Mouse (Mus musculus): ENCODE results near the gene Gm20708.
"Not testable (repeated sequence)": the region's sequence is repeated elsewhere in the genome, so short reads cannot be mapped to it uniquely, and the experiment has no call there.

Gm20708 gene

DNA sequence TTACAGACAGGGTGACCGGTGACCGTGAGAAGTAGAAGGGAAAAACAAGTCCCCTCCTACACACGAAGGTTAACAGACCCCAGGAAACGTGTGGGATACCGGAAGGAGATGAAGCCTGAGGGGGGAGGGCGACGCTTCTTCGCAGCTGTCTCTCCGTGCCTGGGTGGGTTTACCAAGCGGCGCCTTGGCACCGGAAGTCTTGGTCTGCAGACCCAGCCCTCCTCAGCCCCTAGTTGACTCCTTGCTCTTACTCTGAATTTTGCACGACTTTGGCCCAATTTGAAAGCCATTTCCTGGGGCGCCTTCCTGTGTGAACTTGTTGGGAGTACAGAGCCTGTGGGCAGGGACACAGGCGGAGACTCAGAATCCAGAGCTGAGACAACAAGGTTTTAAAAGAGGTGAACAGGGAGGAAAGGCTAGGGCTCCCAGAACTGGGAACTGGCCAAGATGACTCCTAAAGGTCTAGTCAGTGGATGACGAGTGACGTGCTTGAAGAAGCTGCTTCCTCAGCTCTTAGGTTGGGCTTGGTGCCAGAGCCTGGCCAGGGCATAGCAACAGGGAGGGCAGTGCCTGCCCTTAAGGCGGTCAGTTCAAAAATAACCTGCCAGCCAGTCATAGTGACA lies 28.2 kb upstream of the Gm20708 start:
- peak; percentile 86 to 87 for DNase-seq

DNA sequence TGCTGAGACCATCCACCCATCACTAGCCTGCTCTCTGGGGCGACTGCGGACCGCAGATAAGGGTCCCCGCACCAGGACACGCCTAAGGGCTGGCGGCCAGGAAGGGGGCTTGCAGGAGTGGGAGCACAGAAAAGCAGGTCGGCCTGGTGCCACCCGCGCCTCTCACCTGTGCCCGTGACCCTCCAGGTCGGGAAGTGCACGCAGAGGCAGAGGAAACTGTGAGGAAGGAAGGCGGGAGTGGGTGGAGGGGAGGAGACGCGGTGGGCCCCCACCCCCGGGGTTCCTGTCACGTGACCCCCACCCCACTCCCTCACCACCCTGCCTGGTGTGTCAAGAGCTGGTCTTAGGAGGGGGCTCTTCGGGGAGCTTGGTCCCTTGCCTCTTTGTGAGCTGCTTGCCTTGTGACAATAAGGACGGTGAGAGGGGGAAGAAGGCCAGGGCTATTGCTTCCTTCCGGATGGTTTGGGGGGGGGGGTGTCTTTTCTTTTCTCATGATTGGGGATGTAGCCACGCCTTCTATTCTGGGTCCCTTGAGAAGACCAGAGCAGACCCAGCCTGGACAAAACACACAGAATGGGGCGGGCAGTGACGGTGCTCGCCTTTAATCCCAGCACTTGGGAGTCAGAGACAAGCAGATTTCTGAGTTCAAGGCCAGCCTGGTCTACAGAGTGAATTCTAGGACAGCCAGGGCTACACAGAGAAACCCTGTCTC lies 27.3 kb upstream of the Gm20708 start, which contains the start of the genes Tmc8 and Tmc6:
Gene Tmc8, plus strand, starts transcription at position 84 of the 712 bp plus-strand sequence.
Gene Tmc6, minus strand, starts transcription at position 206 of the 712 bp plus-strand sequence.
- peak in 1 of 2 experiments; percentile 29 for DNase-seq

DNA sequence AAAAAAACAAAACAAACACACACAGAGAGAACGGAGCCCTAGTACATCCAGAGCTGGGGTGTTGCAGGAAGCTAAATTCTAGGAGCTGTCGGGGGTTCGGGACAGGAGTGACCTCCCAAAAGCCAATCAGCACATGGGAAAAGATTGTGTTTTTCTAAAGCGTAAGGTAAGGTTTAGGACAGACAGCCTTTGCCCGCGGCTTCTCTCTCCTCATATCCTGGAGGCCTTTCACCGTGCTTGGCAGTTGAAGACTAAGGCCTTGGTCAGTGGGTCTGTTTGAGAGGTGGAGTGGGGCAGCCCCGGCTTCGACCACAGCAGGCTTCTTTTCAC lies 26.8 kb upstream of the Gm20708 start:
- no peak for DNase-seq

DNA sequence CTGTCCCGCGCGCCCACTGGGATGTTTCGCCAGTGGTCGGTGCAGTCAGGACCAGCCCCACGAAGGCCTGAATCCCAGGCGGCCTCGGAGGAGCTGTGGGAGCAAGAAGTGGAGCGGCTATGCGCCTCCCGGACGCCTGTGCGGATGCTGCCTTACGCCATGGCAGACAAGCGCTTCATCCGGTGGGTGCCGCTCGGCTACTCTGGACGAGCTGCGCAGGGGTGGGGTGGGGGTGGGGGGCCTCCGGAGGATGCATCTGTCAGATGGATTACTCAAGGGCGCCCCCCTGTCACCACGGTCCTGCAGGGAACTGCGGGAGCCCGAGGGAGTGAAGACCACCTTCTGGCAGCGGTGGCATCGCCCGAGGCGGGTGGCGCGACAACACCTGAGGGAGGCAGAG lies 26.4 kb upstream of the Gm20708 start:
- peak in 1 of 2 experiments; percentile 45 for DNase-seq

DNA sequence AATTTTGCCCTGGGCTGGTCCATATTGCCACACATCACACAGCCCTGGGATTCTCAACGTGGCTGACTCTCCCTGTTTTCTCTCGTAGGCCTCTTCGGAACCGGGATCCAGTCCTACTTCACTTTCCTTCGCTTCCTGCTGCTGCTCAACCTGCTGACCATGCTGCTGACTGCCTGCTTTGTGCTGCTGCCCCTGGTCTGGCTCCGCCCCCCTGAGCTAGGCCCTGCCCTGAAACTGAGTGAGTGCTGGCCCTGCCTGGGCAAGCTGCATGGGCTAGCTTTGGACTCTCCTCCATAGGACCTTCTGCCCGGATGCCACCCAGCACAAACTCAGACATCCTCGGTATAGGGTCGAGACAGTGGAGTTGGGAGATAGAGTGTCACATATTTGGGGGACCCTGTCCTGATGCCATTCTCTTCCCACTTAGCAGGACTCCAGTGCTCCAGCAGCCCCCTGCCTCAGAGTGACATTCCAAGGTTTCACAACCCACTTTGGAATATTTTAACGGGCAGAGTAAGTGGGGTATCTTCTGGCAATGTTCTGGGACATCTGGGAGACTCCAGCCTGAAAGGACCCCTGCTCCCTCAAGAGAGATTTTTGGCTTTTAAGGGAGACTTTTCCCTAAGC lies 25.7 kb upstream of the Gm20708 start:
- DNase-seq: peak in 1 of 2 experiments; percentile 56

DNA sequence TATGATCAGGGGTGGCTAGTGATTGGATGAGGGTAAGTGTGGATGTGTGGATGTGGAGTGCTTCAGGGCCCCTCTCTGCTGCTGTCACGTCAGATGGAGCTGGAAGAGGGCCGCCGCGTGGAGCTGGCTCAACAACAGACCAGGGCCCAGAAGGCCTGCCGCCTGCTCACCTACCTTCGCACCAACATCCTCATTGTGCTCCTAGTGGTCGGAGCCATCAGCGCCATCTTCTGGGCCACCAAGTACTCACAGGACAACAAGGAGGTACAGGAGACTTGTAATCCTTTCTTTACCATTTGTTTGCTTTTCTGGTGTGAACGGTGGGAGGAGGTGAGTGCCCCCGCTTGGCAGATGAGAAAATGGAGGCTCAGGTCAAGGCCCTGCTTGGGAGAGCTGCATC lies 23.2 kb upstream of the Gm20708 start:
- peak in 1 of 2 experiments; percentile 82 for DNase-seq

DNA sequence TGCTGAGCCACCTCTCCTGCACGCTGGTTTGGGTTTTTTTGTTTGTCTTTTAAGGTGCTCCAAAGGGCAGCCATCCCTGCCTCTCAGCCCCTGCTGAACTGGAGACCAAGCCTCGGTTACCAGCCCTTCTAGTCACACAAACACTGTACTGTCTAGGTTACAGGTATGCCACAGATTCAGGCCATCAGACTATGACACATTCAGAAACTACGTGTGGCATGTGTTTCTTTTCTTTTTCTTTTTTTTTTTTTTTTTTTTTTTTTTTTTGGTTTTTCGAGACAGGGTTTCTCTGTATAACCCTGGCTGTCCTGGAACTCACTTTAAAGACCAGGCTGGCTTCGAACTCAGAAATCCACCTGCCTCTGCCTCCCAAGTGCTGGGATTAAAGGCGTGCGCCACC lies 21.0 kb upstream of the Gm20708 start:
- DNase-seq: not testable (repeated sequence)

DNA sequence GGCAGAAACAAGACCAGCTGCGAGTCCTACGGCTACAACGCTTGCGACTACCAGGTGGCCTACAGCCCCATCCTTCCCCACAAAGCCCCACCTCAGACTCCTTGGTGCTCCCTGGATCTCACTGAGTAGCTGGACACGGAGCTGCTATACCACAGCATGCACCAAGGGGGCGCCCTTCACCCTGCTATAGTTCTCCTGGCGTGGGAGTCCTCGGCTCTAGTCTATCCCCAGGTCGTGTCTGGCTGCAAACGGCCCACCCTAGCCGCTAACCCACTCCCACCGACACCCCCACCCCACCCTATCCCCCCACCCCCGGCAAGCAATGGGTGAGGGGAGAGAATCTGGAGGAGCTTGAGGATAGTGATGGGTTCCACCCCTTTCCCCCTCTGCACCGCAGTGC lies 19.2 kb upstream of the Gm20708 start:
- peak; percentile 64 to 71 for DNase-seq

DNA sequence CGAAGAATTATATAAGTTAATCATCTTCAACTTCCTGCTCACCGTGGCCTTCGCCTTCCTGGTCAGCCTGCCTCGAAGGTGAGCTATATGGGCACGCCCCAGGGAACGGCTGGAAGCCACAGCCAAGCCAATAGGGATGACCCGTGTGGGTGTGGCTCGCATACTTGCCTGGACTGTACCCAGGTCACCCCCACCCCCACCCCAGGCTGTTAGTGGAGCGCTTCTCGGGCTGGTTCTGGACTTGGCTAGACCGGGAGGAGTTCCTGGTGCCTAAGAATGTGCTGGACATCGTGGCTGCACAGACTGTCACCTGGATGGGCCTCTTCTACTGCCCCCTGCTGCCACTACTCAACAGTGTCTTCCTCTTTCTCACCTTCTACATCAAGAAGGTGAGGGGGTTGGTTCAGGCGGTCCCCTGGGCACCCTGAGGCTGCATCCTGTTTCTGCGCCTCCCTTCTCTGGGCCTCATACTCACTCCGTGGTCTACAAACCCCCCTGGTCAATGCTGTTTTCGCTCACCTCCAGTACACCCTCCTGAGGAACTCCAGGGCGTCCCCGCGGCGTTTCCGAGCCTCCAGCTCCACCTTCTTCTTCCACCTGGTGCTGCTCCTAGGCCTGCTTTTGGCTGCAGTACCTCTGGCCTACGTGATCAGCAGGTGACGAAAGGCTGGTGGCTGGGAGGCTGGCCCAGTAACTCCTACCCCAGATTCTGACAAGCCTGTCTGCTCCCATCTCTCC lies 18.6 kb upstream of the Gm20708 start:
- DNase-seq: peak in 1 of 2 experiments; percentile 46

DNA sequence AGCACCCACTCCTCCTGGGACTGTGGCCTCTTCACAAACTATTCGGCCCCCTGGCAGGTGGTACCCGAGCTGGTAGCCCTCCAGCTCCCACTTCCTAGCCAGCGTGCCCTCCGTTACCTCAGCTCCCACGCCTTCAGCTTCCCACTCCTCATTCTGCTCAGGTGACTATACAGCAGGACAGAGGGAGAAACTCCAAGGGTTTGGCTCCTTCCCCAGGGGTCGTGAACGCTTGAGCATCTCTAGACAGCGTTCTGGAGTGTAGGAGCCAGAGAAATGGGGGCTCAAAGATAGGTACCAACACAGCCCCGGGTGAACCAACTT lies 18.1 kb upstream of the Gm20708 start:
- no peak for DNase-seq

DNA sequence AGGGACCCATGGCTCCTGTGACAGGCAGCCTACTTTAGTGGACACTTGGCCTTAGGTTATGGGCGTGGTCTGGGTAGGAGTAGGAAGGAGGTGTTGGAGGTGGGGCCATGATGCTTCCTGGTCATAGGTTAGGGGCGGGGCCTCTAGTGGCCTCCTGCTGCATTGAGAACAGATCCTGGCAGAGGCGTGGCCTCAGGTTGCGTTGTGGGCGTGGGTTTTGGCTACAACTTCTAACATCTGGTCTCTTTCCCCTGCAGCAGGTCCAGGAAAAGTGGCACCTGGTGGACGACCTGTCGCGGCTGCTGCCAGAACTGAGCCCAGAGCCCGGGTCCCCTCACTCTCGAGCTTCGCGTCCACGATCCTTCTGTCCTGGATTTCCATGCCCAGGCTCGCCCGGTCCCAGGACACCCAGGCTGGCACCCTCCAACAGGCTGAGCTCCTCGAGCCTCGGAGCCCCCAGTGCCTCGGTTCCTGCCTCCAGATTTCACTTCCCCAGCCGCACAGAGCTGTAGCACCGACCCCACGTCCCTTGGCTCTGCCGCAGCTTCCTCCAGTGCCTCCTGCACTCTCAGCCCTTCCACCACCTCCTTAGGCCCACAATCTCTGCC lies 17.1 kb upstream of the Gm20708 start:
- peak; percentile 86 to 93 for DNase-seq

DNA sequence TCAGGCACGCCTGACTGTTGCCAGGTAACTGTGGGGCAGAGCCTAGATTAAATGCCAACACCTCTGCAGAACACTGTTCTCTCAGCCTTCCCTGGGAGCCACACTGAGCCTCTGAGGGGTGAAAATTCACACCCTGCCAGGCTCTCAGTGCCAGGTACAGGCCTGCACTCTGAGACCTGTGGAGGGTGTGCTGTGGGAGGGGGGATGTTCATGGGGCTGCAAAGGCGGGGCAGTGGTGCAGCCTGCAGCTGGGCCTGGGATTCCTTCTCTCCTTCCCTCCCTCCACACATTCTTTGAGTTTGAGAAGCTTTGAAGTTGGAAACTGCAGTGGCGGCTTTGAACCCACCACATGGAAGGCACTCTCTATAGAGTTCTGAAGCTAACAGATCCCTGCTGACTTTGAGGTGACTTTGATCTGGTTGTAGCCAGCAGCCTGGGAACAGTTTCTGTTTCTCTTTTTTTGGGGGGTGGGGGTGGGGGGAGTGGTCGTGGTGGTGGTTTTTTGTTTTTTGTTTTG lies 15.4 kb upstream of the Gm20708 start:
- DNase-seq: no peak

DNA sequence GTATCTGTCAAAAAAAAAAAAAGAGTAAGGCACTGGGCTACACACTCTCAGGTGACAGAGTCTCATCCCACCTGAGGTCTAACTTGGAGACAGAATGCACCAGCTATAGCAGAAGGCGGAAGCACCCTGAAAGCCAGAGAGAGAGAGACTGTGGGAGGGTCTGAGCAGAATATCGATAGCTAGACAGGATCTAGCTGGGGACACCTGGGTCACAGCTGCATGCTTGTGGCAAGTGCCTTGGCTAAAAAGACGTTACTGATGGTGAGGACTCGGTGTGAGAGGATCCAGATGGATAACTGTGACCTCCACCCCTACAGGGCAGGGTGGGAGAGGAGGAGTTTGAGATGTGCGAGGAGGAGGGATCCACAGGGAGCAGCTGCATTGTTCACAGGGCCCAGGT lies 12.5 kb upstream of the Gm20708 start:
- DNase-seq: no peak

DNA sequence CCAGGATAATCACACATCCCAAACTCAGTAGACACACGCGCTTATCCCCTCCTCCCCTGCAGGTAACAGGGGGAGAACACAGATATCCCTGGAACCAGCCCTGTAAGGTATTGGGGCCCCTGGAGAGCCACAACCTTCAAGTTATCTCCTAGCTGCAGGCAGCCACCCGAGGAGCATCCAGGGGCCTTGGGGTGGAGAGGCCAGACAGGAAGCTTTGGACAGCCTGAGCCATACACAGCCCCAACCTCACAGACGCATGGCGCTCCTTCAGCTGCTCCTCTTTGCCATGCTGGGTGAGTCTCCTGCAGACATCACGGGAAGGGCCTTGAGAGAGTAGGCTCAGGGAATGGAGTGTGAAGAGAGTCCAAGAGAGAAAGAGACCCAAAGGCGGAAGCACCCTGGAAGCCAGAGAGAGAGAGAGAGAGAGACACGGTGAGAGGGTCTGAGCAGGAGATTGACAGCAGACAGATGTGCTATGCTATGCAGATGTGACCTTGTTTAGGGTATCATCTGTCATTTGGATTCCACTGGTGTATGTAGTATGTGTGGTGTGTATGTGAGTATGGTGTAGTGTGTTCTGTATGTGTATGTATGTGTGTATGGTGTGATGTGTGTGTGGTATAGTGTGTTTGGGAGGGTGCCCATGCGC lies 11.8 kb upstream of the Gm20708 start, which contains the start of gene 6030468B19Rik:
Gene 6030468B19Rik, plus strand, starts transcription at position 150 of the 649 bp plus-strand sequence.
- DNase-seq: no peak

DNA sequence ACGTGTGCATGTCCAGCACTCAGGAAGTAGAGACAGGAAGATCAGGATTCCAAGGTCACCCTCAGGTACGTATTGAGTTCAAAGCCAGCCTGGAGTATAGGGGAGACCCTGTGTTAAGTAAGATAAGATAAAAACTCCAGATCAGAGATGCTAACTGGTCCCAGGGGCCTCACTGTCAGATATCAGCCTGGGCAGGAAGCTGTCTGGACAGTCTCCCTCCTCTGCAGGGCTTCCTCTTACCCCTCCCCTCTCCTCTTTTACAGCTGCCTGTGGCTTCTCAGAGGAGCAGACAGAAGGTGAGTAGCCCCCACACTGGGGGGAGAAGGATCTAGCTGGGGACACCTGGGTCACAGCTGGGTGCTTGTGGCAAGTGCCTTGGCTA lies 11.3 kb upstream of the Gm20708 start:
- DNase-seq: no peak

DNA sequence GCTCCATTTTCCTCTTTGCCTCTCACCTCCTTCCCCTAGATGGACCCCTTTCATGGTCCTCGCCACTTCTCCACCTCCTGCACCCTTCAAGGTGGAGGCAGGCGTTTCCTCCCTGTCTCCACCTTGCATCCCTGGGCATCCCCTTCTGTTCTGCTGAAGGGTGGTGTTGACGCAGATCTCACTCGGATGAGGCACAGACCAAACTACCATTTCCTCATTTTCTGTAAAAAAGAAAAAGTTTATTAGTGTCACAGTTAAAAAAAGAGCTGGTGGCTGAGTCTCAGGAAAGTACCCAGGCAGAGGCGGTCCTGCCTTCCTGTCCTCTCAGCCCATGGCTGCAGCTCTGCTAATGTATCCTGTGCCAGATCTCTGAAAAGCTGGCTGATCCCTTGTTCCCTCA lies 10.3 kb upstream of the Gm20708 start:
- no peak for DNase-seq

DNA sequence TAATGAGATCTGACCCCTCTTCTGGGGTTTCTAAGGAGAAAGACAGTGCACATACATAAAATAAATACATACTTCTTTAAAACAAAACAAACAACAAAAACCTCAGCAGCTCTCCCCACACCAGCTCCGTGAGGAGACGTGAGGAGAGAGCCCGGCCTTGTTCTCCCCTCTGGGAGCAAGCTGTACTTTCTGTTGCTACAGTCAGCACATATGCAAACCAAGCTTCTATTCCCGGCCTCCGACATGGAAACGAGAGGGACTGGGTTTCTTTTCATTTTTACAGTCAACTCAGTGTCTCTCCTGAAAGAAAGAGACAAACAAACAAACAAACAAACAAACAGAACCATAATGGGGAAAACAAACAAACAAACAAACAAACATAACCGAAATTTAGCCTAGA lies 9.4 kb upstream of the Gm20708 start:
- no peak for DNase-seq

DNA sequence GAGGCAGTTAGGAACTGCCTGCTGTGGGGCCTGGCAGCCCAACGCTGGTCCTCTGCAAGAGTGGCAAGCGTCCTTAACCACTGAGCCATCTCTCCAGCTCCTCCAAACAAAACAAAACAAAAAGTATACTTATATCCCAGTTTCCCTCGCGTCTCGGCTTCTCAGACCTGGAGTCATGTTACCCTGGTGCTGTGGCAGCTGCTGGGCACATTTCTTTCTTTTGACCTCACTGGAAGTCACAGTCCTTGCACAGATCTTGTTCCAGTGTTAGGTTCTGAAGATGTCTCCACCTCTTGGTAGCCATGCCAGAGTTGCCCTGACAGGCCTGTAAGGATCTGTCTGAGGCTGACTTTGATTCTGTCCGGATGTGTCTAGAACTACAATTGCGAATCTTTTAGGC lies 7.8 kb upstream of the Gm20708 start:
- no peak for DNase-seq

DNA sequence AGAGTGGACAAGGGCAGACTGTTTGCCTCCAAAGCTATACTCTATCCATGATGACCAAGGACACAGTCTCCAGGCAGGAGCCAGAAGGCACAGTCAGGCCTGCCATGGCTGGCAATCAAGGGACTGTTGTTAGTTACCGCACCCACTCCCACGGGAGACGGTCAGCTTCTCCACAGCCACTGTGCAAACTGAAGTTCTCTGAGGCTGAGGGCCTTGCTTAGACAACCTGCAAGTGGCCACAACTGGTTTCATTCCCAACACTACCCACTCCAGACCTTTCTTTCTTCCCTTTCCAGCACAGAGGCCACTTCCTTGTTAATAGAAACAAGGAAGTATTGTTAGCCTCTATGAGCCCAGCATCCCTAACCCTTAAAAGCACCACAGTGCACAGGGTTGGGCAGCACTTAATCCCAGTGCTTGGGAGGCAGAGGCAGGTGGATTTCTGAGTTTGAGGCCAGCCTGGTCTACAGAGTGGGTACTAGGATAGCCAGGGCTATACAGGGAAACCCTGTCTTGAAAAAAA lies 6.2 kb upstream of the Gm20708 start:
- DNase-seq: no peak

DNA sequence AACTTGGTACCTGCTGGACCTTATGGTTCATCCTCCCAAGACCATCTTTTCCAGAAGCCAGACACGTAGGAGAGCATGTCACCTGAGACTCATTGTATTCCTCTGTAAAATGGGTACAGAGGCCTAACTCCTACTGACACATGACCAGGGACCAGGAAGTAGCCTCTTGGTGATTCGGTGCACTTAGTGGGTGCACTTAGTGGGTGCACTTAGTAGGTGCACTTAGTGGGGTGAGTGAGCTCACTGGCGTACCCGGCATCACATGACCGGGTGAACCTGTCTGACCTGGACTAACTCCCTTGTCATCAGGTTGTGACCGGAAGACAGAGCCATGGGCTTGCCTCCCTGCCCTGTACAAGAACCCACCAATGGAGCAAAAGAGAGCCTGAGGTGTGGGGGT lies 2.7 kb upstream of the Gm20708 start:
- DNase-seq: no peak

DNA sequence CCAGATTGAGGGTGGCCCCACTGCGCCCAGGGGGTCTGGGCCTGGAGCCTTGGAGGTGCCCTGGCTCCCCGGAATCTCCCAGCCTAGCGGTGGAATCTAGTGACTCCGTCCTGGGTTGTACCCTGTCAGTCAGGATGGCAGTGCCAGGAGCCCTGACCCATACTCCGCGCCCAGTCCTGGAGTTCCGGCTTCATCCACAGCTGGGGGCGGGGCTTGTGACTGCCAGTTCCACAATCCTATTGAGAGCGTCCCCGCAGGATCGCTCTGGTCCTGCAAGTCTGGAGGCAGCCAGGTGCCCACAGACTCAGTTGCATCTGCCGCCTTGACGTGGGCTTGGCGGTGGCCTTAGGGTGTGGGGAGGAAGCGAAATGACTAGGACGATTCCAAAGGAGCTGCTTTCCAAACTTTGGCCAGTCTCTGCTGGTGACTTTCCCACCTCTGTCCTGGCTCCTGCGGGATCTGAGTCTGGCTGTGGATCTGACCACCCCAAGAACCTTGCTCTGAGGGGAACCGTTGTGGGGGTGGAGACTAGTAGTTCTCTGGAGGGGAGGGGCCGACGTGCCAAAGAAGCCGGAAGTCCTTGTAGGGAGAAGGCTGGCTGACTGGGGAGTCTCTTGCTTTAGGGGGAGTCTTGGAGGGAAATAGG lies 1.1 kb downstream of the Gm20708 start:
- peak; percentile 91 to 93 for DNase-seq

DNA sequence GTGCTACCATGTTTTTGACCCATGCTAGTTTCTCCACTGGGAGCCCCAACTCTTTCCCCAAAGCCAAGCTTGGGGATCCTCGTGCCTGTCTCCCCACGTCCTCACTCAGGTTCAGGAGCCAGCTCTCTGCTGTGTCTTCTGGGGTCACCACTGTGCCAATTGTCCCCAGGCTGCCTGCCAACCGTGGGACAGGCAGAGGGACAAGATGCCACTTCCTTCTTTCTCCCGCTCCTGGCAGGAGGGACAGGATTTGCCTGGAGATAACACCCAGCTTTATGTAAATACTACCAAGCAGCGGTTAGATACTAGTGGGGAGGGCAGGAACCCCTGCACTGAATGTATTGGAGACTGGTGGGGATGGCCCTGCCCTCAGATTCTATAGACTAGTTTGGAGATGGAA lies 4.4 kb downstream of the Gm20708 start:
- DNase-seq: no peak
